Mouse (Mus musculus): ENCODE results near the gene Zbed4.
"Not testable (repeated sequence)": the region's sequence is repeated elsewhere in the genome, so short reads cannot be mapped to it uniquely, and the experiment has no call there.

DNA sequence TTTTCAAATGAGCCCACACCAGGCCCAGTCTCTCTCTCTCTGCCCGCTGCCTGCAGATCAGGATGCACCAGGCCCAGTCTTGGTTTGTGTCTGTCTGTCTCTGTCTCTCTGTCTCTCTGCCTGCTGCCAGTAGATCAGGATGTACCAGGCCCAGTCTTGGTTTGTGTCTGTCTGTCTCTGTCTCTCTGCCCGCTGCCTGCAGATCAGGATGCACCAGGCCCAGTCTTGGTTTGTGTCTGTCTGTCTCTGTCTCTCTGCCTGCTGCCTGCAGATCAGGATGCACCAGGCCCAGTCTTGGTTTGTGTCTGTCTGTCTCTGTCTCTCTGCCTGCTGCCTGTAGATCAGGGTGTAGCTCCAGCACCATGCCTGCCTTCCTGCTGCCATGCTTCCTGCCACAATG is 62.4 kb downstream of the Zbed4 start:
- not testable (repeated sequence) for TF ChIP-seq CTCF (IDR thresholded peaks at IDR 0.05; ENCODE audit: borderline replicate concordance, extremely low read depth, insufficient read depth, insufficient read length); POLR2A (IDR thresholded peaks at IDR 0.05; ENCODE audit: borderline replicate concordance, extremely low read depth, insufficient read depth, insufficient read length, poor library complexity, severe bottlenecking)

Measured in brain, embryonic 14.5 days (tissue).